Mouse (Mus musculus): Measurements from ENCODE around the gene Lrfn3.

- TF ChIP-seq POLR2A (IDR thresholded peaks at IDR 0.05; ENCODE audit: control insufficient read depth, extremely low read depth, insufficient read depth, low read length, poor library complexity) (no peak), CTCF (IDR thresholded peaks at IDR 0.05; ENCODE audit: borderline replicate concordance, control insufficient read depth, extremely low read depth, insufficient read depth, low read length, poor library complexity) (no peak)
Observed at GRCm38 (mm10) chr7:30318142-30318541, 44.4 kb downstream of the Lrfn3 start.

Data from thymus, adult 2 months (tissue).